Mouse (Mus musculus): ENCODE results near the gene Parva. TPM values are rescaled to one million over a fixed set of nuclear protein-coding genes. Genes with fewer than 3 reads are reported as not detected.

The Parva gene
- polyA plus RNA-seq, 1 experiment from 2014 or later: 83.3 TPM

DNA sequence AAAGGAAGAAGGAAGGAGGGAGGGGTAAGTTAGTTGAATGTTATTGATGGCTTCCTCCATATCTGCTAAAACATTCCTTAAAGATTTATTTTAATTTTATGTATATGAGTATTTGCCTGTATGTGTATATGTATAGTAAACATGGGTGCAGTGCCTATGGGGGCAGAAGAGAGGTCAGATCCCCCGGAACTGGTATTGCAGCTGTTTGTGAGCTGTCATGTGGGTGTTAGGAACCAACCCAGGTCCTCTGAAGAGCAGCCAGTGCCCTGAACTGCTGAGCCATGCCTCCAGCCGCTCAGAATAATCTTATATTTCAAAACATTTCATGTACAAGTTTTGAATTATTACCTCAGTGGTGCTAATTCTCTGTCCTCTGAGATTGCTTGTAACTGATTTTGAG lies 63.5 kb downstream of the Parva start:
- Histone ChIP-seq H3K9me3 (replicated peaks; ENCODE audit: control insufficient read depth, low read length) (no peaks in the 10 kb centered on the region), H3K4me1 (ENCODE audit: control insufficient read depth, insufficient read depth, low read length) (peaks cover 29% of the 10 kb centered on the region), H3K36me3 (ENCODE audit: control insufficient read depth, insufficient read depth, low read length) (no peaks in the 10 kb centered on the region), H3K27me3 (ENCODE audit: control insufficient read depth, insufficient read depth, low read length) (no peaks in the 10 kb centered on the region), H3K4me2 (no peak overlapping the region), H3K4me3 (ENCODE audit: low read depth, low read length) (no peak overlapping the region), H3K27ac (ENCODE audit: low read depth, low read length) (no peak overlapping the region), H3K9ac (ENCODE audit: low read depth, low read length) (no peak overlapping the region)
- no peak for ATAC-seq (replicated peaks; ENCODE audit: insufficient number of reproducible peaks, low FRiP score, low TSS enrichment)
- WGBS (ENCODE audit: insufficient replicate concordance): 42% methylated on average over 2 of the region's 2 CpGs

DNA sequence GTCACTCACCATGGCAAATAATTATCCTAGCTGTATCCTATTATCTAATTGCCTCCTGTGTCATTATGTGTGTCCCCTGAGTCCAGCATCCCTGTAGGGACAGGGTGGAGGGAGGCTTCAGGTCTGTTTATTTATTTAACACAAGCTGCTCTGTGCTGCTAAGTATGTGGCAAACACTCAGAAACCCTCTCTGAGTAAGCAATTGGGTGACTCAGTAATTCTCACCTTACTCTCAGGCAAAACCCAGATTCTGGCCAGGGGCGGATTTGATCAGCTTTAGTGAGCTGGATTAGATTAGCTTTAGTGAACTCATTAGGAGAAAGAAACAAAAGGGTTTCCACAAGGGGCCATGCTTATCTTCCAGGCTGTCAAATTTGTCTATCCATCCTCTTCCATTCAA lies 64.4 kb downstream of the Parva start:
- Histone ChIP-seq H3K36me3 (ENCODE audit: control insufficient read depth, insufficient read depth, low read length) (no peaks in the 10 kb centered on the region), H3K27me3 (ENCODE audit: control insufficient read depth, insufficient read depth, low read length) (no peaks in the 10 kb centered on the region), H3K4me2 (no peak overlapping the region), H3K4me3 (ENCODE audit: low read depth, low read length) (no peak overlapping the region), H3K9me3 (replicated peaks; ENCODE audit: control insufficient read depth, low read length) (no peaks in the 10 kb centered on the region), H3K27ac (ENCODE audit: low read depth, low read length) (no peak overlapping the region), H3K9ac (ENCODE audit: low read depth, low read length) (no peak overlapping the region), H3K4me1 (ENCODE audit: control insufficient read depth, insufficient read depth, low read length) (peaks cover 29% of the 10 kb centered on the region)
- no peak for ATAC-seq (replicated peaks; ENCODE audit: insufficient number of reproducible peaks, low FRiP score, low TSS enrichment)
- 51% methylated on average over 1 of the region's 1 CpGs for WGBS (ENCODE audit: insufficient replicate concordance)

GRCm38 (mm10) chr7:112495950-112496349 lies 68.6 kb downstream of the Parva start:
- H3K4me2 ChIP-seq: no peak overlapping the region
- no peak overlapping the region for H3K9ac ChIP-seq (ENCODE audit: low read depth, low read length)
- no peak overlapping the region for H3K27ac ChIP-seq (ENCODE audit: low read depth, low read length)
- no peak overlapping the region for H3K4me3 ChIP-seq (ENCODE audit: low read depth, low read length)
- no peaks in the 10 kb centered on the region for H3K9me3 ChIP-seq (replicated peaks; ENCODE audit: control insufficient read depth, low read length)
- H3K4me1 ChIP-seq (ENCODE audit: control insufficient read depth, insufficient read depth, low read length): peaks cover 48% of the 10 kb centered on the region
- H3K36me3 ChIP-seq (ENCODE audit: control insufficient read depth, insufficient read depth, low read length): no peaks in the 10 kb centered on the region
- no peaks in the 10 kb centered on the region for H3K27me3 ChIP-seq (ENCODE audit: control insufficient read depth, insufficient read depth, low read length)
- WGBS (ENCODE audit: insufficient replicate concordance): 83% methylated on average over 8 of the region's 8 CpGs
- no peak for ATAC-seq (replicated peaks; ENCODE audit: insufficient number of reproducible peaks, low FRiP score, low TSS enrichment)

GRCm38 (mm10) chr7:112496921-112497320 lies 69.6 kb downstream of the Parva start:
- ATAC-seq (replicated peaks; ENCODE audit: insufficient number of reproducible peaks, low FRiP score, low TSS enrichment): no peak
- no peak overlapping the region for H3K27ac ChIP-seq (ENCODE audit: low read depth, low read length)
- peaks cover 52% of the 10 kb centered on the region for H3K4me1 ChIP-seq (ENCODE audit: control insufficient read depth, insufficient read depth, low read length)

DNA sequence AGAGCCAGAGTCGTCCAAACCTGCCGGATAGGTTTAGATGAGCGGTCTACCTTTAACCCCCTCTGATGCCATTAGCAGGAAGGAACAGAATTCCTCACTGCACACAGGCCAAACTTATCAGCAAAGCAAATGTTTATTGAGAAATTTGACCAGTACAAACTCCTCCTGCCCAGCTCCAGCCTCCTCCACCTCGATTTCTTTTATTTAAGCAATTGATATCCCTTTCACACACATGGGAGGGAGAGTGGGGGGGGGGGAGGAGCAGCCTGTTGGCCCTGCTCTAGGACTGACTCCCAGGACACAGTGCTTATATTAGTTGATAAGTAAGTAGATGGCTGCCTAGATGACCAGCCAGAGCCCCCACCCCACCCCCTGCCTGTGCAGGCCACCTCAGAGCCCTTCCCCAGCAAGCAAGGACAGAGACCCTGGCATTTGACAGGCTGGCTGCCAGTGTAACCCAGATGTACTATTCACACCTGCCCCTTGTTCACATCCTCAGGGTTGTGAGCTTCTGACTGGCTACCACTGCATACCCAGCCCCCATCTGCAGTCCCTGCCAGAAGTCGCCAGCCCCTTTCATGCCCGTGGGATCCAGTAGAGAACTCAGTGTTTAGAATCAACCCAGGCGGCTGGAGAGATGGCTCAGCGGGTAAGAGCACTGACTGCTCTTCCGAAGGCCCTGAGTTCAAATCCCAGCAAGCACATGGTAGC lies 71.4 kb downstream of the Parva start:
- H3K4me3 ChIP-seq (ENCODE audit: low read depth, low read length): no peak overlapping the region
- 50% methylated on average over 9 of the region's 9 CpGs for WGBS (ENCODE audit: insufficient replicate concordance)
- ATAC-seq (replicated peaks; ENCODE audit: insufficient number of reproducible peaks, low FRiP score, low TSS enrichment): no peak
- no peak overlapping the region for H3K9ac ChIP-seq (ENCODE audit: low read depth, low read length)
- no peaks in the 10 kb centered on the region for H3K36me3 ChIP-seq (ENCODE audit: control insufficient read depth, insufficient read depth, low read length)
- 0 out of 2 replicates have a peak overlapping the region, but pooled peaks have one; percentile 19 for H3K27ac ChIP-seq (ENCODE audit: low read depth, low read length)
- no peaks in the 10 kb centered on the region for H3K9me3 ChIP-seq (replicated peaks; ENCODE audit: control insufficient read depth, low read length)
- H3K4me1 ChIP-seq (ENCODE audit: control insufficient read depth, insufficient read depth, low read length): peaks cover 63% of the 10 kb centered on the region
- no peaks in the 10 kb centered on the region for H3K27me3 ChIP-seq (ENCODE audit: control insufficient read depth, insufficient read depth, low read length)
- H3K4me2 ChIP-seq: no peak overlapping the region

More at GRCm38 (mm10) chr7:112496921-112497320, 69.6 kb downstream of the Parva start:
- no peaks in the 10 kb centered on the region for H3K27me3 ChIP-seq (ENCODE audit: control insufficient read depth, insufficient read depth, low read length)
- WGBS (ENCODE audit: insufficient replicate concordance): 66% methylated on average over 7 of the region's 7 CpGs
- H3K36me3 ChIP-seq (ENCODE audit: control insufficient read depth, insufficient read depth, low read length): no peaks in the 10 kb centered on the region
- no peaks in the 10 kb centered on the region for H3K9me3 ChIP-seq (replicated peaks; ENCODE audit: control insufficient read depth, low read length)
- H3K9ac ChIP-seq (ENCODE audit: low read depth, low read length): no peak overlapping the region
- no peak overlapping the region for H3K4me3 ChIP-seq (ENCODE audit: low read depth, low read length)
- no peak overlapping the region for H3K4me2 ChIP-seq

GRCm38 (mm10) chr7:112499453-112500133 lies 72.3 kb downstream of the Parva start:
- Histone ChIP-seq H3K4me1 (ENCODE audit: control insufficient read depth, insufficient read depth, low read length) (peaks cover 55% of the 10 kb centered on the region), H3K4me2 (no peak overlapping the region), H3K27ac (ENCODE audit: low read depth, low read length) (0 out of 2 replicates have a peak overlapping the region, but pooled peaks have one; percentile 19), H3K36me3 (ENCODE audit: control insufficient read depth, insufficient read depth, low read length) (no peaks in the 10 kb centered on the region), H3K9me3 (replicated peaks; ENCODE audit: control insufficient read depth, low read length) (no peaks in the 10 kb centered on the region), H3K27me3 (ENCODE audit: control insufficient read depth, insufficient read depth, low read length) (no peaks in the 10 kb centered on the region), H3K4me3 (ENCODE audit: low read depth, low read length) (no peak overlapping the region), H3K9ac (ENCODE audit: low read depth, low read length) (no peak overlapping the region)
- no peak for ATAC-seq (replicated peaks; ENCODE audit: insufficient number of reproducible peaks, low FRiP score, low TSS enrichment)
- WGBS (ENCODE audit: insufficient replicate concordance): 42% methylated on average over 10 of the region's 10 CpGs

DNA sequence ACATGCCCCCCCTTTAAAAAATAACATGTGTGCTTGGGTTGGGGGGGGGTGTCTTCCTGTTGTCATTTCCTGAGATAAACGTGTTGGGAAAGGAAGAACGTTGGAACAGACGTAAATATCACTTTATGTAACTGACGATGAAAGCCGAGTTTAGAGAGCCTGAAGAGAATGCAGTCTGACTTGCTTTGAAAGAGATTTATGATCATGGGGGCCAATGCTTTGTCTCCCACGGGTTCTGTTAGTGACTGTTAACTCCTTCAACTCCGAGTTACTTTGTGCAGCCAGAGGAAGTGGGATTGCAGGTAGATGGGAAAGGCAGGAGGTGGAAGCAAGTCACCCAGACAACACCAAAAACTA lies 72.8 kb downstream of the Parva start:
- Histone ChIP-seq H3K4me3 (ENCODE audit: low read depth, low read length) (no peak overlapping the region), H3K27me3 (ENCODE audit: control insufficient read depth, insufficient read depth, low read length) (no peaks in the 10 kb centered on the region), H3K27ac (ENCODE audit: low read depth, low read length) (no peak overlapping the region), H3K9ac (ENCODE audit: low read depth, low read length) (no peak overlapping the region), H3K4me2 (no peak overlapping the region), H3K36me3 (ENCODE audit: control insufficient read depth, insufficient read depth, low read length) (no peaks in the 10 kb centered on the region), H3K9me3 (replicated peaks; ENCODE audit: control insufficient read depth, low read length) (no peaks in the 10 kb centered on the region), H3K4me1 (ENCODE audit: control insufficient read depth, insufficient read depth, low read length) (peaks cover 50% of the 10 kb centered on the region)
- no peak for ATAC-seq (replicated peaks; ENCODE audit: insufficient number of reproducible peaks, low FRiP score, low TSS enrichment)
- whole genome bisulfite sequencing (ENCODE audit: insufficient replicate concordance): 44% methylated on average over 7 of the region's 7 CpGs

DNA sequence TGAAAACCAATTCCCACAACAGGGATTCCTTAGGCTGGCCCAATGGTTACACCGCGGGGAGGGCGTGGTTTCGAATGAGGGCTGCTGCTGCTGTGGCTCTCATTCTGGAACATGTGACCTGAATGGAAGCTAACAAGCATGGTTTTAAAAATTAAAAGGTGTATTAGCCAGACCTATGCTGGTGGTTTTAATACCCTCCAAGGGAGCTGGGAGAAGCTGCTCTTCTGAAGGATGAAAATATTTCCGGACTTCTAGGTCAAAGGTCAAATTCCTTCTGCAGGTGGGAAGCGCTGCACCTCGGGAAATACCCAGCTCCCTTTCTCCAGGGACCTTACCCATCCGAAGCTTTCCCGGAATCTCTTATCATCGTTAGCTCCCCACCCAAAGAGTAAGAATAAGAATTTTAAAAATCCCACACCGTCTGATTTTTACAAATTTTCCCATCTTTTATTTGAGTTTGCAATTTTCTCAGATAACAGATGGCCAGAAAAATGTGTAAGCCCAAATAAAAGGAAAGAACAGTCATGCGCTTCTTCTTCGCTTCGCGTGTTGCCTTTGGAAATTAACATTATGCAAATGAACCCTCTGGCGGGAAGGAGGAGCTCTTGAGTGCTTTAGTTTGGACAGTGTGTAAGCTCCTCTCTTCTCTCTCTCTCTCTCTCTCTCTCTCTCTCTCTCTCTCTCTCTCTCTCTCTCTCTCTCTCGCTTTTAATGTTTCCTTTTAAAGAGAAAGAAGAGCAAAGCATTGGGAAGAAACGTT lies 74.9 kb downstream of the Parva start:
- H3K9ac ChIP-seq (ENCODE audit: low read depth, low read length): no peak overlapping the region
- peak overlapping the region; percentile 62; the same call in 1 of the 2 replicates for H3K27ac ChIP-seq (ENCODE audit: low read depth, low read length)
- no peaks in the 10 kb centered on the region for H3K9me3 ChIP-seq (replicated peaks; ENCODE audit: control insufficient read depth, low read length)
- WGBS (ENCODE audit: insufficient replicate concordance): 35% methylated on average over 18 of the region's 18 CpGs
- no peak overlapping the region; the same call in 1 of the 2 replicates for H3K4me2 ChIP-seq
- no peak for ATAC-seq (replicated peaks; ENCODE audit: insufficient number of reproducible peaks, low FRiP score, low TSS enrichment)
- H3K4me1 ChIP-seq (ENCODE audit: control insufficient read depth, insufficient read depth, low read length): peaks cover 49% of the 10 kb centered on the region
- H3K27me3 ChIP-seq (ENCODE audit: control insufficient read depth, insufficient read depth, low read length): no peaks in the 10 kb centered on the region
- H3K36me3 ChIP-seq (ENCODE audit: control insufficient read depth, insufficient read depth, low read length): no peaks in the 10 kb centered on the region
- H3K4me3 ChIP-seq (ENCODE audit: low read depth, low read length): no peak overlapping the region
